Mouse (Mus musculus) fibroblast of lung, adult 2 months (primary cell): ENCODE data around the gene Cdc42bpg.

Experiments used
- DNase-seq: peaks from one replicate; pipeline ENCODE4 v3.0.0-alpha.2; 2011; ENCODE audit warnings: low read depth

Cdc42bpg gene

DNA sequence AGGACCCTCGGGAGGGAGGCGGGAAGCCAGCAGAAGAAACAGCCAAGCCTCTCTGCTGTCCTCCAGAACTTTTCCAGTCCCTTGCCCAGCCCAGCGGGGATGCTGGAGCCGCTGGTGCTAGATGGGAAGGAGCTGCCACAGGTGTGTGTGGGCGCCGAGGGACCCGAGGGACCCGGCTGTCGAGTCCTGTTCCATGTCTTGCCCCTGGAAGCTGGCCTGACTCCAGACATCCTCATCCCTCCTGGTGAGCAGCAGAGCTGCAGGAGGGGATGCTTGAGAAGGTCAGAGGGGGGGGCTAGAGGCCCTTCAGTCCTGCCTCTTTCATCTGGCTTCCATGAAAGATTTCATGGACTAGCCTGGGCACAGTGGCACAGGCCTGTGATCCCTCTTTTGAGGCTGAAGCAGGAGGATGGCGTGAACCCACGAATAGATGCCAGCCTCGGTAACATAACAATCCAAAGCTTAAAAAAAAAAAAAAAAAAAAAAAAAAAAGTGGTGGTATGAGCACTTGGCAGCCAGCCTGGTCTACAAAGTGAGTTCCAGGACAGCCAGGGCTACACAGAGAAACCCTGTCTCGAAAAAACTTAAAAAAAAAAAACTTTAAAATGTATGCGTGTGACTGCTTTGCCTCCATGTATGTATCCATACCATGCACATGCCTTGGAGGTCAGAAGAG is 45.3 kb downstream of the Cdc42bpg start:
- no peak for DNase-seq

GRCm38 (mm10) chr19:6352107-6352505 is 45.9 kb downstream of the Cdc42bpg start:
- no peak for DNase-seq

DNA sequence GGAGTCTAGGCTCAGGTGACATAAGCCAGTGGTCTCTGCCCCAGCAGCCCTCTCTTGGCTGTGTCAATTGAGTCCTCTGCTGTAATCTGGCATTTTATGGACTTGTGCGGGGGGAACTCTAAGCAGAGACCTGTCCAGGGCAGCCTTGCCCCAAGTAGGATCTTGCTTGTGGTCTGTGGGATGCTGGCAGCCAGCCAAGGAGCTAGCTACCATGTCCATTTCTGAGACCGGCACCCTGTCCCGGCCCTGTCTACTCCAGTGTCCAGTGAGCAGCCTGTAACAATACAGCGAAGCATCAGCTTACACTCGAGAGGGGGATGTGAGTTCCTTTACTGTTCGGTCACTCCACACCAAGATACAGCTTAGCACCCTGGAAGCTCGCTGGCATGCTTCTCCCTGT is 47.8 kb downstream of the Cdc42bpg start:
- DNase-seq = no peak

DNA sequence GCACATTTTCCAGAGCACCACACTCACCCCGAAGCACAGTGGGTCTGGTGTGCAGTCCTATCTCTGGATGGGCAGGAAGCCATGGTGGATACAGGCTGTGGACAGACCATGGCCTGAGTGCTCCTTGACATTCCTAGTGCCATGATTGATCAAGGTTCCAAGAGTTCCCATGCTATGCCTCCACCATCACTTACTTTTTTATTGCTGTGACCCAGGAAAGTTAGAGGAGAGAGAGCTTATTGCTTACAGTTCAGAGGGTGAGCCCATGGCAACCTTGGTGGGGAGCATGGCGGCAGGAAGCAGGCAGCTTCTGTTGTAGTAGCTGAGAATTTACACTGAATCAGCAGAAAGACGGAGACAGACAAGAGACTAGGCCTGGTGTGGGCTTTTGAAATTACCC is 55.0 kb downstream of the Cdc42bpg start:
- DNase-seq = no peak

- DNase-seq = no peak
Observed at GRCm38 (mm10) chr19:6363091-6363410, 56.8 kb downstream of the Cdc42bpg start.

GRCm38 (mm10) chr19:6363411-6364240 is 57.4 kb downstream of the Cdc42bpg start, which contains the start of gene Sf1:
Sf1 (plus strand) TSS chr19:6363690.
- DNase-seq = peak; percentile 100

DNA sequence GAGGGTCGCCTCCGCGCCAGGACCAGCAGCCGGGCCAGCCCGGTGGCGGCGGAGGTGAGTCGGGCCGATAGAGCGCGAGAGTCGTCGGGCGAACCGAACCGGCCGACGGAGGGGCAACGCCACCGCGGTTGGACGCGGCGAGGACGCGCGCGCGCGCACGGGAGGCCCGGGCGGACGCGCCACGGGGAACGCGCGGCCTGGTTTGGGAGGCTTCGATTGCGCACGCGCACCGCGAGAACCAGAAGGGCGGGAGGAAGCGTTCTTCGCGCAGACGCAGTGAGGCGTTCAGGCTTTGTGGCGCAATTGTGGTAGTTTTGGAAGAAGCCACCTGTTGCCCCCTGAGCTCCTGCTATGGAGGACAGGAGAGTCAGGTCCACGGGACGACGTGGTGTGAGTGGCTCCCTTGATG is 58.1 kb downstream of the Cdc42bpg start:
- DNase-seq = peak; percentile 47

DNA sequence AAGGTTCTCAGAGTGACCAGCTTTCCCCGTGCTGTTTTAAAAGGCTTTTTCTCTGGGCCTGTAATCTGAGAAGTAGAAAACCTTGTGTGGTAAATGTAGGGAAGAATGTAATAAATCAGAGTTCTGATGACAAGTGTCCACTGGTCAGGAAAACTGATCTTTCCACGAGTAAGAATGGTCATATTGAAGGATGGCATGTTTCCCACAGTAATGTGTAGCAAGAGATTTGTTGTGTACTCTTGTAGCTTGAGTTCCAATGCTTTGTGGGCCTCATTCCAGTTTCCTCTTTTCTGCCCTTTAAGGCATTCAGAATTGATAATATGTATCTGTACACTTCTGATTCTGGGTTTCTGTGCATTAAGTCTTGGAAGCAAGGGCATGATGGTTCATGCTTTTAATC is 58.6 kb downstream of the Cdc42bpg start:
- no peak for DNase-seq

DNA sequence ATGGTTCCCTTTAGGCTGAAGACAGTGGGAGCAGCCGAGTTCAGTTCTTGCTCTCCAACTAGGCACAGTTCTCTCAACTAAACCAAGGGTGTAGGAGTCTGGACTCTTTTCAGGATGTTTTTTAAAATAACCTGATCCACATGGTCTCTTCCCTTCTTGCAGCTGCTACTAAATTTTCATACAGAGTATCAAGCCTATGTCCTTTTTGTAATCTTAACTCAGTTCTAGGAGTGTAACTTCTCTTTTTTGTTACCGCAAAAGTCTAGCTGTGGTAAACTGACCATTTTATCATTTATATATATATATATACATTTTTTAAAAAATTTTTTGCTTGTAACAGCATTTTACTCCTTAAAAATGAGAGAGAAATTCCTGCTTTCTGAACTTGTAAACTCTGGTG is 63.9 kb downstream of the Cdc42bpg start:
- DNase-seq = no peak

GRCm38 (mm10) chr19:6372433-6372832 is 66.2 kb downstream of the Cdc42bpg start:
- DNase-seq = no peak

GRCm38 (mm10) chr19:6373539-6374400 is 67.5 kb downstream of the Cdc42bpg start:
- no peak for DNase-seq

- no peak for DNase-seq
Observed at GRCm38 (mm10) chr19:6374571-6374970, 68.3 kb downstream of the Cdc42bpg start.
